In genomic region chr3:104431848-104432159, GRCm38 (mm10) we compare ENCODE assay signal across 8 mouse cellular contexts.
DNase-seq lines count a peak whose midpoint lies in the region; ATAC-seq lines count a peak whose summit lies in the region.
"Had no signal": no experiment of that assay in that cellular context is flagged by ENCODE, and none has a peak within 500 bp of the region (broad histone marks: within the 10 kb centered on the region; RNA-seq: fewer than 3 reads in every experiment).

No protein-coding gene starts in this region.

- peaks cover 31% of the 10 kb centered on the region for H3K4me1 ChIP-seq in heart, embryonic 13.5 days
- H3K4me1 ChIP-seq in limb, embryonic 15.5 days: peaks cover 11% of the 10 kb centered on the region

- DNase-seq in retina, postnatal 1 day: peak; percentile 82
- DNase-seq in retina, embryonic 14.5 days (ENCODE audit: low spot score): no peak
- peak; percentile 27 for DNase-seq in yolk sac, embryonic 10.5 days (ENCODE audit: low spot score)
- no peak for DNase-seq in layer of hippocampus, postnatal 36 days

- no peaks in the 10 kb centered on the region for H3K9me3 ChIP-seq in heart, embryonic 13.5 days
- H3K9me3 ChIP-seq in limb, embryonic 15.5 days: no peaks in the 10 kb centered on the region

- peak overlapping the region; percentile 81 for H3K27ac ChIP-seq in heart, embryonic 13.5 days (replicated peaks)
- no peak overlapping the region for H3K27ac ChIP-seq in limb, embryonic 15.5 days

- peak overlapping the region; percentile 46 for H3K4me2 ChIP-seq in heart, embryonic 13.5 days
- H3K4me2 ChIP-seq in limb, embryonic 15.5 days: no peak overlapping the region

- ATAC-seq in heart, embryonic 13.5 days (ENCODE audit: extremely low read depth, insufficient number of reproducible peaks, low FRiP score, low TSS enrichment): no peak; the same call in 1 of the 2 replicates
- peak; percentile 48; the same call in 1 of the 2 replicates for ATAC-seq in limb, embryonic 15.5 days (ENCODE audit: insufficient number of reproducible peaks, low FRiP score, low TSS enrichment, low read depth)
- ATAC-seq in megakaryocyte-erythroid progenitor cell, adult 5-6 weeks (replicated peaks; ENCODE audit: low FRiP score, low TSS enrichment, poor library complexity, severe bottlenecking): no peak

- H3K9ac ChIP-seq in heart, embryonic 13.5 days: peak overlapping the region; percentile 44; the same call in 1 of the 2 replicates
- H3K9ac ChIP-seq in limb, embryonic 15.5 days: no peak overlapping the region

- no peaks in the 10 kb centered on the region for H3K27me3 ChIP-seq in heart, embryonic 13.5 days (replicated peaks)
- no peaks in the 10 kb centered on the region for H3K27me3 ChIP-seq in limb, embryonic 15.5 days

- no peak overlapping the region for H3K4me3 ChIP-seq in heart, embryonic 13.5 days
- H3K4me3 ChIP-seq in limb, embryonic 15.5 days: no peak overlapping the region
- H3K4me3 ChIP-seq: erythroblast, embryonic 14.5 days had no signal

- WGBS in heart, embryonic 13.5 days: 20% methylated on average over 10 of the region's 10 CpGs
- 23% methylated on average over 10 of the region's 10 CpGs for WGBS in limb, embryonic 15.5 days

- no peaks in the 10 kb centered on the region for H3K36me3 ChIP-seq in heart, embryonic 13.5 days
- no peaks in the 10 kb centered on the region for H3K36me3 ChIP-seq in limb, embryonic 15.5 days

Comparison
In these comparisons a context has a peak if more than half of its experiments do, and no peak if none do; other contexts are left out.
1. DNase-seq: peak in retina, postnatal 1 day (single experiment) and yolk sac, embryonic 10.5 days (single experiment); none in retina, embryonic 14.5 days (single experiment) and layer of hippocampus, postnatal 36 days (0 of 2).